Mouse (Mus musculus) R1 (cell line): ENCODE measurements around the gene Calm1.
A peak's percentile ranks its signal among the peaks of the same experiment; 100 is the strongest.

Experiments used
- DNase-seq: peaks from one replicate; pipeline ENCODE4 v3.0.0-alpha.2; 2018; ENCODE audit warnings: low read depth, low spot score

Calm1 gene

GRCm38 (mm10) chr12:100194181-100194580 lies 5.1 kb upstream of the Calm1 start:
- peak; percentile 62 for DNase-seq

GRCm38 (mm10) chr12:100196786-100197185 lies 2.4 kb upstream of the Calm1 start:
- no peak for DNase-seq

GRCm38 (mm10) chr12:100199891-100200644 lies 833 bp downstream of the Calm1 start:
- DNase-seq: peak; percentile 50

GRCm38 (mm10) chr12:100200645-100201362 lies 1.6 kb downstream of the Calm1 start:
- DNase-seq: peak; percentile 69

- DNase-seq: no peak
These were observed 2.1 kb downstream of the Calm1 start for GRCm38 (mm10) chr12:100201363-100201711.

GRCm38 (mm10) chr12:100201838-100202237 lies 2.6 kb downstream of the Calm1 start:
- DNase-seq: peak; percentile 96

GRCm38 (mm10) chr12:100203759-100204158 lies 4.5 kb downstream of the Calm1 start:
- DNase-seq: peak; percentile 46

GRCm38 (mm10) chr12:100205156-100205555 lies 5.9 kb downstream of the Calm1 start:
- DNase-seq: no peak

GRCm38 (mm10) chr12:100206521-100206920 lies 7.3 kb downstream of the Calm1 start:
- DNase-seq: no peak

- no peak for DNase-seq
These were observed 7.7 kb downstream of the Calm1 start for GRCm38 (mm10) chr12:100206926-100207325.

GRCm38 (mm10) chr12:100209701-100210478 lies 10.7 kb downstream of the Calm1 start:
- no peak for DNase-seq

GRCm38 (mm10) chr12:100210973-100211372 lies 11.7 kb downstream of the Calm1 start:
- no peak for DNase-seq

- DNase-seq: no peak
These were observed 12.4 kb downstream of the Calm1 start for GRCm38 (mm10) chr12:100211453-100212185.

GRCm38 (mm10) chr12:100212397-100212796 lies 13.2 kb downstream of the Calm1 start:
- no peak for DNase-seq

GRCm38 (mm10) chr12:100213162-100213561 lies 13.9 kb downstream of the Calm1 start:
- no peak for DNase-seq

GRCm38 (mm10) chr12:100214156-100214555 lies 14.9 kb downstream of the Calm1 start:
- no peak for DNase-seq

- DNase-seq: no peak
These were observed 15.5 kb downstream of the Calm1 start for GRCm38 (mm10) chr12:100214738-100215137.

GRCm38 (mm10) chr12:100217087-100217486 lies 17.9 kb downstream of the Calm1 start:
- DNase-seq: peak; percentile 84

- peak; percentile 48 for DNase-seq
These were observed 20.8 kb downstream of the Calm1 start for GRCm38 (mm10) chr12:100220012-100220411.

- DNase-seq: peak; percentile 73
These were observed 22.5 kb downstream of the Calm1 start for GRCm38 (mm10) chr12:100221608-100222321.
